Mouse (Mus musculus) lung, embryonic 16.5 days (tissue): Measurements from ENCODE around the gene Tdgf1. TPM values are rescaled to one million over a fixed set of nuclear protein-coding genes. Genes with fewer than 3 reads are reported as not detected.

Experiments
- ATAC-seq: fragments of 200-750 bp; cut with Nextera tagmentation; 2 replicates; pipeline ENCODE4 v1.8.0; 2017; ENCODE audit warnings: low read depth, mild to moderate bottlenecking, moderate library complexity
- H3K27ac ChIP-seq: fragments of 300-500 bp; sonication (generic); 2 replicates; pipeline ENCODE4 v1.5.1; 2014; ENCODE audit warnings: mild to moderate bottlenecking, control low read depth, low read length
- H3K27me3 ChIP-seq: fragments of 300-500 bp; sonication (generic); 2 replicates; pipeline ENCODE4 v1.6.1; 2014; ENCODE audit warnings: low read depth, low read length, mixed read lengths; ENCODE audit not compliant: control insufficient read depth, insufficient read depth
- H3K36me3 ChIP-seq: fragments of 300-500 bp; sonication (generic); 2 replicates; pipeline ENCODE4 v1.6.1; 2014; ENCODE audit warnings: low read length; ENCODE audit not compliant: control insufficient read depth, insufficient read depth
- H3K4me1 ChIP-seq: fragments of 300-500 bp; sonication (generic); replicated peaks from 2 replicates; pipeline ENCODE4 v1.6.1; 2014; ENCODE audit warnings: low read length, mixed read lengths; ENCODE audit not compliant: control insufficient read depth, insufficient read depth
- H3K4me2 ChIP-seq: fragments of 300-500 bp; sonication (generic); 2 replicates; pipeline ENCODE4 v1.6.1; 2014; ENCODE audit warnings: low read depth, low read length, control low read depth
- H3K4me3 ChIP-seq: fragments of 300-500 bp; sonication (generic); 2 replicates; pipeline ENCODE4 v1.5.1; 2014; ENCODE audit warnings: mild to moderate bottlenecking, low read length, control low read depth
- H3K9ac ChIP-seq: fragments of 300-500 bp; sonication (generic); 2 replicates; pipeline ENCODE4 v1.6.1; 2014; ENCODE audit warnings: low read length, control low read depth
- H3K9me3 ChIP-seq: fragments of 300-500 bp; sonication (generic); 2 replicates; pipeline ENCODE4 v1.6.1; 2016; ENCODE audit warnings: low read length; ENCODE audit not compliant: control insufficient read depth
- WGBS: fragments of 180-500 bp; shearing (Covaris S2); extraction: QIAGEN DNeasy Blood & Tissue Kit; methylation state at CpG from one replicate; pipeline ENCODE4 v1.1.7; 2014; 5-methylcytosine and 5-hydroxymethylcytosine counted together
- polyA plus RNA-seq: library from polyadenylated mRNA; unstranded; fragments of >200 nt; fragmentation: Nextera tagmentation; extraction: Ambion mirVana; gene quantifications from 2 replicates; pipeline ENCODE4 v1.2.1, GENCODE M21; 2015

Tdgf1 gene
- polyA plus RNA-seq, 1 experiment from 2014 or later, result not detected

DNA sequence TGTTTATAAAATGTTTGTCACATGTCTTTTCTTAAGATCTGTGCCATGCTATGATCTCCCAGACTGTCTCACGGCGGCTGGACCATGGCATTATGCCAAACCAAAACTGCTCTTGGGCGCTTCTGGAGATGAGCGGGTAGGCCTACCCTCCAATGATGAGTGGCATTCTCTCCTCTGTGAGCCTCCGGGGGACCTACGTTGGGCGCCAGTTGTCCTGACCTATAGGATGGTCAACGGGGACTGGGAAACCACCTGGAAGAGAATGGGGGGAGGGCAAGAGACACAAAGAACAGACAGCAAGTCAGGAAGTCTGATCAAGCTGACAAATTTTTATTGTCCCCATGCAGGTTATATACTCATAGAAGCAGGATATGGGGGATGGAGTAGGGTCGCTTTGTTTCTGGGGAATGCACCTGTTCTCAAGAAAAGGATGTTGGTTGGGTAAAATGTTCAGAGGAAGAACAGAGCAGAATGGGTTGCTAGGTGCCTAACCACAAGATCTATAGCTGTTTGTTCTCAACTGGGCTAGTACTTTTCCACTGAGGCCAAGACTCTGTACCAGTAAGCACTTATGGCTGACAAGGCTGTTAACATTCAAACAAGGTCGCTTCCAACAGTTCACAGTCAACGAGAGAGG lies 38.6 kb downstream of the Tdgf1 start:
- Histone ChIP-seq H3K4me1 (no peaks in the 10 kb centered on the region), H3K27me3 (no peaks in the 10 kb centered on the region), H3K9me3 (no peaks in the 10 kb centered on the region), H3K36me3 (no peaks in the 10 kb centered on the region), H3K4me3 (no peak overlapping the region), H3K4me2 (no peak overlapping the region), H3K27ac (no peak overlapping the region), H3K9ac (no peak overlapping the region)
- 86% methylated on average over 11 of the region's 11 CpGs for WGBS
- ATAC-seq, result no peak

GRCm38 (mm10) chr9:110902271-110902670 lies 43.7 kb downstream of the Tdgf1 start:
- no peaks in the 10 kb centered on the region for H3K27me3 ChIP-seq
- H3K4me2 ChIP-seq, result no peak overlapping the region
- 0 out of 2 replicates have a peak, but pooled peaks cover 3% of the 10 kb centered on the region for H3K4me1 ChIP-seq
- peaks cover 5% of the 10 kb centered on the region; the same call in 1 of the 2 replicates for H3K36me3 ChIP-seq
- no peak overlapping the region for H3K27ac ChIP-seq
- no peaks in the 10 kb centered on the region for H3K9me3 ChIP-seq
- ATAC-seq, result no peak
- WGBS, result 73% methylated on average over 4 of the region's 4 CpGs
- H3K4me3 ChIP-seq, result no peak overlapping the region
- no peak overlapping the region for H3K9ac ChIP-seq

DNA sequence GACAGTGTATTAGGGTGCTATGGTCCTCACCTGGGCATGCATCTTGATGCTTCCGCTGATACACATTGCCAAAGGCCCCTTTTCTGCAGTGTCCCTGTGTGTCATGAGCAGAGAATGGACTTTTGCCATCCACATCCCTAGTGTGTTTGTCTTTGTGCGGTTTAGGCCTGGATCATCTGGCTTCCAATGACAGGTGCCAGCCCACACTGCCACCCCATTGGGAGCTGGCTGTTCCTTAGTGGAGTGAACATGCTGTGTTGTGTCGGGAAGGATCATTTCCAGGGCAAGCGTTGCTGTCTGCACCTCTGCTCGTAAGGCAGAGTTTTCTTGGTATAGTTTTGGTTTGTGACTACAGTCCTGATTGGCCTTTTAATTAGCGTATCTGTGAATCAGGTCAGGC lies 44.8 kb downstream of the Tdgf1 start:
- Histone ChIP-seq H3K9ac (no peak overlapping the region), H3K4me2 (no peak overlapping the region), H3K27ac (no peak overlapping the region), H3K9me3 (no peaks in the 10 kb centered on the region), H3K27me3 (no peaks in the 10 kb centered on the region), H3K4me1 (peaks cover 3% of the 10 kb centered on the region; the same call in 1 of the 2 replicates), H3K4me3 (no peak overlapping the region), H3K36me3 (peaks cover 5% of the 10 kb centered on the region; the same call in 1 of the 2 replicates)
- WGBS, result 85% methylated on average over 6 of the region's 6 CpGs
- no peak for ATAC-seq

GRCm38 (mm10) chr9:110899451-110900008 lies 46.4 kb downstream of the Tdgf1 start:
- Histone ChIP-seq H3K36me3 (peaks cover 5% of the 10 kb centered on the region; the same call in 1 of the 2 replicates), H3K9me3 (no peaks in the 10 kb centered on the region), H3K4me2 (no peak overlapping the region), H3K27ac (no peak overlapping the region), H3K9ac (no peak overlapping the region), H3K4me1 (peaks cover 3% of the 10 kb centered on the region; the same call in 1 of the 2 replicates), H3K4me3 (no peak overlapping the region), H3K27me3 (no peaks in the 10 kb centered on the region)
- WGBS, result 37% methylated on average over 10 of the region's 10 CpGs
- ATAC-seq, result no peak

- 9% methylated on average over 6 of the region's 6 CpGs for WGBS
- H3K36me3 ChIP-seq, result peaks cover 8% of the 10 kb centered on the region
- no peaks in the 10 kb centered on the region for H3K27me3 ChIP-seq
- ATAC-seq, result peak; percentile 27; the same call in 1 of the 2 replicates
- H3K4me3 ChIP-seq, result no peak overlapping the region
- H3K4me2 ChIP-seq, result peak overlapping the region; percentile 7; the same call in 1 of the 2 replicates
- no peak overlapping the region for H3K27ac ChIP-seq
- H3K9me3 ChIP-seq, result no peaks in the 10 kb centered on the region
- peaks cover 3% of the 10 kb centered on the region; the same call in 1 of the 2 replicates for H3K4me1 ChIP-seq
- H3K9ac ChIP-seq, result no peak overlapping the region
Observed at GRCm38 (mm10) chr9:110896595-110896994, 49.4 kb downstream of the Tdgf1 start.

DNA sequence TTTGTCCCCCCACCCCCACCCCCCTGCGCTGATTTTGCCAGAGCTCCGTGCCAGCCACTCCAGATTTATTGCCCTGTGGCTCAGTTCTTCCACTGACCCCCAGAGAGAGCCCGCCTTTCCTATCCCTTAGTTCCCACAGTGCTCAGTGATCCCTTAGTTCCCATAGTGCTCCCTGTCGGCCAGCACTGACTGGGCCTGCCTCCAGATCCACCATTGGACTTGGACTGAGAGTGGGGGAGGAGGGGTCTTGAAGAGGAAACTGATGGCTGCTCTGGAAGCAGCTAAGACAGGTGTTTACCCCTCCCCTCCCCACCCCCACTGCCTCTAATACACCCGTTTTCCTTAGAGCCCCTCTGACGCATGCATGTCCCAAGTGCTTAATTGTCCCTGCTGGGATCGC lies 50.0 kb downstream of the Tdgf1 start:
- Histone ChIP-seq H3K36me3 (peaks cover 8% of the 10 kb centered on the region), H3K4me2 (no peak overlapping the region), H3K4me1 (peaks cover 3% of the 10 kb centered on the region; the same call in 1 of the 2 replicates), H3K9me3 (no peaks in the 10 kb centered on the region), H3K27ac (no peak overlapping the region), H3K9ac (no peak overlapping the region), H3K27me3 (no peaks in the 10 kb centered on the region), H3K4me3 (no peak overlapping the region)
- ATAC-seq, result no peak
- WGBS, result 15% methylated on average over 7 of the region's 7 CpGs

- no peak for ATAC-seq
- Histone ChIP-seq H3K4me1 (peaks cover 3% of the 10 kb centered on the region; the same call in 1 of the 2 replicates), H3K9ac (no peak overlapping the region), H3K4me3 (no peak overlapping the region), H3K27me3 (no peaks in the 10 kb centered on the region), H3K36me3 (peaks cover 8% of the 10 kb centered on the region), H3K27ac (no peak overlapping the region), H3K9me3 (no peaks in the 10 kb centered on the region), H3K4me2 (no peak overlapping the region)
- WGBS, result 52% methylated on average over 5 of the region's 5 CpGs
Observed at GRCm38 (mm10) chr9:110895507-110895906, 50.5 kb downstream of the Tdgf1 start.

- Histone ChIP-seq H3K4me1 (no peaks in the 10 kb centered on the region; the same call in 1 of the 2 replicates), H3K4me3 (no peak overlapping the region), H3K9me3 (no peaks in the 10 kb centered on the region), H3K27me3 (no peaks in the 10 kb centered on the region), H3K27ac (no peak overlapping the region), H3K4me2 (no peak overlapping the region), H3K9ac (no peak overlapping the region), H3K36me3 (peaks cover 3% of the 10 kb centered on the region; the same call in 1 of the 2 replicates)
- no peak for ATAC-seq
- WGBS, result 71% methylated on average over 10 of the region's 10 CpGs
Observed at GRCm38 (mm10) chr9:110893429-110893828, 52.5 kb downstream of the Tdgf1 start.

- Histone ChIP-seq H3K9me3 (no peaks in the 10 kb centered on the region), H3K4me1 (no peaks in the 10 kb centered on the region; the same call in 1 of the 2 replicates), H3K4me3 (no peak overlapping the region), H3K9ac (no peak overlapping the region), H3K4me2 (no peak overlapping the region), H3K27ac (no peak overlapping the region), H3K27me3 (no peaks in the 10 kb centered on the region), H3K36me3 (peaks cover 3% of the 10 kb centered on the region; the same call in 1 of the 2 replicates)
- no peak for ATAC-seq
- 80% methylated on average over 3 of the region's 3 CpGs for WGBS
Observed at GRCm38 (mm10) chr9:110892552-110892951, 53.4 kb downstream of the Tdgf1 start.
